ENCODE assay signal across 18 mouse cellular contexts in genomic region chr4:75787405-75787804, GRCm38 (mm10).
"Had no signal": no experiment of that assay in that cellular context is flagged by ENCODE, and none has a peak within 500 bp of the region (broad histone marks: within the 10 kb centered on the region; RNA-seq: fewer than 3 reads in every experiment).

No protein-coding gene starts in this region.

- H3K4me2 ChIP-seq: lung, embryonic 15.5 days; midbrain, embryonic 11.5 days; midbrain, embryonic 13.5 days; midbrain, embryonic 15.5 days; neural tube, embryonic 12.5 days; stomach, embryonic 15.5 days had no signal

- DNase-seq: liver, postnatal 0 days; lung, adult 2 months; lung, postnatal 14 days; lung, postnatal 36 days; right cerebral cortex, postnatal 14 days; thymus, adult 2 months; thymus, postnatal 25 days; thymus, postnatal 4 days had no signal

- H3K4me3 ChIP-seq: lung, embryonic 15.5 days; megakaryocyte, embryonic 14.5 days; midbrain, embryonic 13.5 days; midbrain, embryonic 15.5 days; neural tube, embryonic 12.5 days; stomach, embryonic 15.5 days had no signal

- H3K27ac ChIP-seq: lung, embryonic 15.5 days; macrophage; midbrain, embryonic 13.5 days; midbrain, embryonic 15.5 days; neural tube, embryonic 12.5 days; stomach, embryonic 15.5 days; stomach, postnatal 0 days had no signal

- ATAC-seq: liver, postnatal 0 days; lung, postnatal 0 days; midbrain, embryonic 13.5 days; midbrain, embryonic 15.5 days had no signal

- H3K9ac ChIP-seq: liver, postnatal 0 days; lung, embryonic 15.5 days; midbrain, embryonic 13.5 days; midbrain, embryonic 15.5 days; neural tube, embryonic 12.5 days; stomach, embryonic 15.5 days had no signal

- H3K4me1 ChIP-seq: lung, embryonic 15.5 days; megakaryocyte, embryonic 14.5 days; midbrain, embryonic 13.5 days; midbrain, embryonic 15.5 days; neural tube, embryonic 12.5 days; stomach, embryonic 15.5 days had no signal

- H3K27me3 ChIP-seq: lung, embryonic 15.5 days; megakaryocyte, embryonic 14.5 days; midbrain, embryonic 13.5 days; midbrain, embryonic 15.5 days; neural tube, embryonic 12.5 days; stomach, embryonic 15.5 days had no signal

- H3K36me3 ChIP-seq: lung, embryonic 15.5 days; midbrain, embryonic 13.5 days; midbrain, embryonic 15.5 days; neural tube, embryonic 12.5 days; stomach, embryonic 15.5 days had no signal

- H3K9me3 ChIP-seq: lung, embryonic 15.5 days; megakaryocyte, embryonic 14.5 days; midbrain, embryonic 13.5 days; midbrain, embryonic 15.5 days; neural tube, embryonic 12.5 days; stomach, embryonic 15.5 days had no signal
